Mouse (Mus musculus) lung, adult 2 months (tissue): ENCODE measurements around the gene Wdr95.

ENCODE experiments used
- CTCF ChIP-seq: fragments of 200-500 bp; IDR thresholded peaks from 2 replicates; pipeline ENCODE4 v1.5.1; 2011; ENCODE audit warnings: mild to moderate bottlenecking, low read length, control low read depth; ENCODE audit not compliant: insufficient read depth
- POLR2A ChIP-seq: fragments of 200-500 bp; IDR thresholded peaks from 2 replicates; pipeline ENCODE4 v1.6.1; 2011; ENCODE audit warnings: low read depth, mild to moderate bottlenecking, control low read depth, low read length, borderline replicate concordance; ENCODE audit errors: extremely low read depth

GRCm38 (mm10) chr5:149658022-149658421, 129.5 kb downstream of the Wdr95 start:
- TF ChIP-seq CTCF: no peak
- no peak for TF ChIP-seq POLR2A
